Mouse (Mus musculus): ENCODE measurements at regions not wholly inside any gene's neighbourhood (a gene's known extent, or its start where the extent isn't known, plus 50 kb on each side); places are given as distances from the start of the nearest gene placed in this dataset.

- DNase-seq (ENCODE audit: low spot score in 2 of 2) = peak; percentile 24 to 44
Measured at GRCm38 (mm10) chr8:127753793-127754565, 604.4 kb upstream of the Nrp1 start.

GRCm38 (mm10) chr8:127757396-127757795 lies 601.0 kb upstream of the Nrp1 start:
- DNase-seq (ENCODE audit: low spot score in 2 of 2) = no peak

GRCm38 (mm10) chr8:127759906-127760305 lies 598.5 kb upstream of the Nrp1 start:
- DNase-seq (ENCODE audit: low spot score in 2 of 2) = no peak

- DNase-seq (ENCODE audit: low spot score in 2 of 2) = no peak
Measured at GRCm38 (mm10) chr8:127765199-127765598, 593.2 kb upstream of the Nrp1 start.

GRCm38 (mm10) chr8:127768311-127768710 lies 590.1 kb upstream of the Nrp1 start:
- DNase-seq (ENCODE audit: low spot score in 2 of 2) = no peak

- no peak for DNase-seq (ENCODE audit: low spot score in 2 of 2)
Measured at GRCm38 (mm10) chr8:127769651-127770050, 588.8 kb upstream of the Nrp1 start.

- no peak for DNase-seq (ENCODE audit: low spot score in 2 of 2)
Measured at GRCm38 (mm10) chr8:127771781-127772180, 586.6 kb upstream of the Nrp1 start.

GRCm38 (mm10) chr8:127772415-127772814 lies 586.0 kb upstream of the Nrp1 start:
- no peak for DNase-seq (ENCODE audit: low spot score in 2 of 2)

GRCm38 (mm10) chr8:127772917-127773316 lies 585.5 kb upstream of the Nrp1 start:
- DNase-seq (ENCODE audit: low spot score in 2 of 2) = no peak

- no peak for DNase-seq (ENCODE audit: low spot score in 2 of 2)
Measured at GRCm38 (mm10) chr8:127774642-127775041, 583.8 kb upstream of the Nrp1 start.

GRCm38 (mm10) chr8:127775160-127775559 lies 583.2 kb upstream of the Nrp1 start:
- DNase-seq (ENCODE audit: low spot score in 2 of 2) = no peak

- no peak for DNase-seq (ENCODE audit: low spot score in 2 of 2)
Measured at GRCm38 (mm10) chr8:127775747-127776146, 582.7 kb upstream of the Nrp1 start.

- no peak for DNase-seq (ENCODE audit: low spot score in 2 of 2)
Measured at GRCm38 (mm10) chr8:127778352-127779020, 579.9 kb upstream of the Nrp1 start.

GRCm38 (mm10) chr8:127779021-127779689 lies 579.2 kb upstream of the Nrp1 start:
- DNase-seq (ENCODE audit: low spot score in 2 of 2) = no peak

- DNase-seq (ENCODE audit: low spot score in 2 of 2) = no peak
Measured at GRCm38 (mm10) chr8:127780596-127780995, 577.8 kb upstream of the Nrp1 start.

GRCm38 (mm10) chr8:127781011-127781410 lies 577.4 kb upstream of the Nrp1 start:
- no peak for DNase-seq (ENCODE audit: low spot score in 2 of 2)

GRCm38 (mm10) chr8:127792611-127793010 lies 565.8 kb upstream of the Nrp1 start:
- no peak for DNase-seq (ENCODE audit: low spot score in 2 of 2)

GRCm38 (mm10) chr8:127799849-127800471 lies 558.4 kb upstream of the Nrp1 start:
- no peak for DNase-seq (ENCODE audit: low spot score in 2 of 2)

- DNase-seq (ENCODE audit: low spot score in 2 of 2) = no peak
Measured at GRCm38 (mm10) chr8:127802136-127802535, 556.3 kb upstream of the Nrp1 start.

GRCm38 (mm10) chr8:127802661-127803333 lies 555.6 kb upstream of the Nrp1 start:
- no peak for DNase-seq (ENCODE audit: low spot score in 2 of 2)
